Mouse (Mus musculus): ENCODE results near the gene Birc7. TPM values are rescaled to one million over a fixed set of nuclear protein-coding genes. Genes with fewer than 3 reads are reported as not detected.
A peak's percentile ranks its signal among the peaks of the same experiment; 100 is the strongest.

Birc7 gene
- polyA plus RNA-seq, 1 experiment from 2014 or later, result 0.51 TPM

GRCm38 (mm10) chr2:180925176-180925575 lies 3.6 kb upstream of the Birc7 start:
- no peak overlapping the region for H3K4me3 ChIP-seq (ENCODE audit: low read depth, low read length)
- H3K9ac ChIP-seq, result no peak overlapping the region
- ATAC-seq (ENCODE audit: insufficient read depth), result no peak
- peak; percentile 90 for DNase-seq
- peak; percentile 95 for TF ChIP-seq CTCF (IDR thresholded peaks at IDR 0.05; ENCODE audit: low read depth)
- no peaks in the 10 kb centered on the region for H3K27me3 ChIP-seq (ENCODE audit: insufficient read depth, low read length)
- H3K4me1 ChIP-seq (ENCODE audit: insufficient read depth), result 0 out of 2 replicates have a peak, but pooled peaks cover 4% of the 10 kb centered on the region
- H3K27ac ChIP-seq (ENCODE audit: low read depth), result no peak overlapping the region
- no peaks in the 10 kb centered on the region for H3K9me3 ChIP-seq (ENCODE audit: low read depth, low read length)
- WGBS, result 6% methylated on average over 4 of the region's 4 CpGs
- no peak overlapping the region for H3K4me2 ChIP-seq
- no peaks in the 10 kb centered on the region for H3K36me3 ChIP-seq (ENCODE audit: insufficient read depth)

DNA sequence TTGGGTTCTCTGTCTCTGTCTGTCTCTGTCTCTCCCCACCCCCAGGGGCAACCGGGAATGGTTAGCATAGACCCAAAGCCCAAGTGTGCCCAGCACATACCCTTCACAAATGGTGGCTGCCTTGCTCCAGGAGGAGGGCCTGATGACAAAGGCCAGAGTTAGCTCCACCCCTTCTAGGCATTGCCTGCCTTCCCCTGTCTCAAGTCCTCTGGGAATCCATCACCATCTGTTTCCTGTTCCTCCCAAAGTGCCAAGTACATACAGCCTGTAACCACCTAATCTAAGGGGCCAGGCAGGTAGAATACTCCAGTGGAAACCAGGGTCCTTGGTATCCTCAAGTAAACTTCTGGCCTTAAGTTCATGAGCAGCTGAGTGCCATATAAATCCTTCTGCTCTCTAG lies 3.6 kb downstream of the Birc7 start:
- ATAC-seq (ENCODE audit: insufficient read depth) (no peak), DNase-seq (no peak)
- no peak for TF ChIP-seq CTCF (IDR thresholded peaks at IDR 0.05; ENCODE audit: low read depth)
- Histone ChIP-seq H3K27me3 (ENCODE audit: insufficient read depth, low read length) (no peaks in the 10 kb centered on the region), H3K9me3 (ENCODE audit: low read depth, low read length) (no peaks in the 10 kb centered on the region), H3K9ac (no peak overlapping the region), H3K4me3 (ENCODE audit: low read depth, low read length) (no peak overlapping the region), H3K4me2 (no peak overlapping the region), H3K36me3 (ENCODE audit: insufficient read depth) (peaks cover 25% of the 10 kb centered on the region; the same call in 1 of the 2 replicates), H3K4me1 (ENCODE audit: insufficient read depth) (no peaks in the 10 kb centered on the region), H3K27ac (ENCODE audit: low read depth) (no peak overlapping the region)
- WGBS, result 63% methylated on average over 1 of the region's 1 CpGs

DNA sequence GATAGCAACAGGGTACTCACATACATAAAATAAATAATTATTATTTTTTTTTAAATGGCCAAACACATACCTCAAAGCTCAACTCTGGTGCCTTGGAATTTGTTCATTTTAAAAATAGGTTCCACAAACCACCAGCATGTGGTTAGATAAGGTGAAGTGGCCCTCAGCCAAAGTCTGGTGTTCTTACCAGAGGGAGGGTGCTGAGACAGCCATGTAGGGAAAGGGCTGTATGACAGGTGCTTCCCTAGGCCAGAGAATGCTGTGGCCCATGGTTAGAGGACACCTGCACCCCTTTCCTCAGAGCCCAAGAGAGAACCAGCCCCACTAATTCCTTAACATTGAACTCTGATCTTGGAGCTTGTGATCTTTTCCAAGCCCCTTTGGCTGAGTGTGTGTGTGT lies 11.4 kb downstream of the Birc7 start:
- H3K9ac ChIP-seq, result no peak overlapping the region
- H3K27me3 ChIP-seq (ENCODE audit: insufficient read depth, low read length), result no peaks in the 10 kb centered on the region
- H3K4me2 ChIP-seq, result no peak overlapping the region
- ATAC-seq (ENCODE audit: insufficient read depth) (no peak), DNase-seq (no peak)
- H3K36me3 ChIP-seq (ENCODE audit: insufficient read depth), result peaks cover 35% of the 10 kb centered on the region
- H3K9me3 ChIP-seq (ENCODE audit: low read depth, low read length), result no peaks in the 10 kb centered on the region
- no peaks in the 10 kb centered on the region for H3K4me1 ChIP-seq (ENCODE audit: insufficient read depth)
- no peak overlapping the region for H3K4me3 ChIP-seq (ENCODE audit: low read depth, low read length)
- TF ChIP-seq CTCF (IDR thresholded peaks at IDR 0.05; ENCODE audit: low read depth), result no peak
- H3K27ac ChIP-seq (ENCODE audit: low read depth), result no peak overlapping the region

- Histone ChIP-seq H3K36me3 (ENCODE audit: insufficient read depth) (peaks cover 30% of the 10 kb centered on the region), H3K27ac (ENCODE audit: low read depth) (no peak overlapping the region), H3K4me3 (ENCODE audit: low read depth, low read length) (no peak overlapping the region), H3K4me1 (ENCODE audit: insufficient read depth) (no peaks in the 10 kb centered on the region), H3K9ac (no peak overlapping the region), H3K4me2 (no peak overlapping the region), H3K27me3 (ENCODE audit: insufficient read depth, low read length) (no peaks in the 10 kb centered on the region), H3K9me3 (ENCODE audit: low read depth, low read length) (no peaks in the 10 kb centered on the region)
- DNase-seq, result peak; percentile 74
- no peak for TF ChIP-seq CTCF (IDR thresholded peaks at IDR 0.05; ENCODE audit: low read depth)
- ATAC-seq (ENCODE audit: insufficient read depth), result 0 out of 2 replicates have a peak, but pooled peaks have one; percentile 31
These were observed 13.0 kb downstream of the Birc7 start for GRCm38 (mm10) chr2:180941869-180942268.

- DNase-seq (no peak), ATAC-seq (ENCODE audit: insufficient read depth) (no peak)
- H3K4me1 ChIP-seq (ENCODE audit: insufficient read depth), result 0 out of 2 replicates have a peak, but pooled peaks cover 3% of the 10 kb centered on the region
- no peak overlapping the region for H3K4me2 ChIP-seq
- H3K27ac ChIP-seq (ENCODE audit: low read depth), result no peak overlapping the region
- no peak overlapping the region for H3K4me3 ChIP-seq (ENCODE audit: low read depth, low read length)
- TF ChIP-seq CTCF (IDR thresholded peaks at IDR 0.05; ENCODE audit: low read depth), result no peak
- no peaks in the 10 kb centered on the region for H3K36me3 ChIP-seq (ENCODE audit: insufficient read depth)
- 0 out of 2 replicates have a peak, but pooled peaks cover under 1% of the 10 kb centered on the region for H3K27me3 ChIP-seq (ENCODE audit: insufficient read depth, low read length)
- no peak overlapping the region for H3K9ac ChIP-seq
- 22% methylated on average over 1 of the region's 1 CpGs for WGBS
- no peaks in the 10 kb centered on the region for H3K9me3 ChIP-seq (ENCODE audit: low read depth, low read length)
These were observed 21.1 kb downstream of the Birc7 start for GRCm38 (mm10) chr2:180949947-180950346.

DNA sequence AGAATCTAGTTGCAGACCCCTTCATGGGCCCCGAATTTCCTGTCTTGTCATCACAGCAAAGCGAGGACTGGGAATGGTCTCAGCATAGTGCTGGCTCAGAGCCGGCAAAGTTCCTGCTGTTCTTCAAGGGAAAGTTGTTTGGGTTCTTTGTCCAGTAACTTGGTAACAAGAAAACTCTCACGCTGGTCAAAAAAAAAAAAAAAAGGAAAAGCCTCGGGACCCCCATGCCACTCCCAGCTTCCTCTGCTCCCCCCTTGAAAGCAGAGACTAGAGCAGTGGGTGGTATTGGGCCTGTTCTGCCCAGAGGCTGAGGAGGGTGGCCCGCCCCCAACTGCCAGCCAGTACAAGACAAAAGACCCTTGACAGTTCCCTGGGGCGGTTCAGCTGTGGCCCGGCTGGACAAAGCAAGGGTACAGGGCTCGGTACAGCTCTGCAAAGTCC lies 23.9 kb downstream of the Birc7 start:
- ATAC-seq (ENCODE audit: insufficient read depth) (no peak), DNase-seq (peak; percentile 78)
- Histone ChIP-seq H3K9me3 (ENCODE audit: low read depth, low read length) (no peaks in the 10 kb centered on the region), H3K4me3 (ENCODE audit: low read depth, low read length) (peak overlapping the region; percentile 60), H3K9ac (peak overlapping the region; percentile 63), H3K4me1 (ENCODE audit: insufficient read depth) (0 out of 2 replicates have a peak, but pooled peaks cover 7% of the 10 kb centered on the region), H3K27me3 (ENCODE audit: insufficient read depth, low read length) (peaks cover 8% of the 10 kb centered on the region; the same call in 1 of the 2 replicates), H3K36me3 (ENCODE audit: insufficient read depth) (no peaks in the 10 kb centered on the region), H3K27ac (ENCODE audit: low read depth) (peak overlapping the region; percentile 89), H3K4me2 (peak overlapping the region; percentile 76)
- no peak for TF ChIP-seq CTCF (IDR thresholded peaks at IDR 0.05; ENCODE audit: low read depth)
- 6% methylated on average over 9 of the region's 9 CpGs for WGBS

DNA sequence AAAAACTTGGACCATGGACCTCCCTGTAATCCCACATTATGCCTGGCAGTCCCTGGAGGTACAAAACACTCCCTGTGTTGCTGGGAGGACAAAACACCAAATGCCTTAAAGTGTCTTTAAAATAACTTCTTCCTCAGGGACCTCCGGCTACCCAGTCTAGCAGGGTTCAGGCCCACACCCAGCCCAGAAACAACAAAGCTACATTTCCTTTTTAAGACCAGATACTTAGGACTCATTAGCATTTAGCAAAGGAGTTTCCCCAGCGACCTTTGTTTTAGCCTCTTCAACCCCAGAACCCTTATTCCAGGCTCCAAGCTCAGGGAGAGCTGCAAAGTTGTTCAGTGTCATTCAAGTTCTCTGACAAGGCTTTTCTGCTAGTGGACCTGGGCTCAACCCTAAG lies 24.8 kb downstream of the Birc7 start:
- Histone ChIP-seq H3K27ac (ENCODE audit: low read depth) (peak overlapping the region; percentile 89), H3K4me3 (ENCODE audit: low read depth, low read length) (peak overlapping the region; percentile 60), H3K9ac (peak overlapping the region; percentile 63), H3K9me3 (ENCODE audit: low read depth, low read length) (no peaks in the 10 kb centered on the region), H3K4me2 (peak overlapping the region; percentile 76), H3K27me3 (ENCODE audit: insufficient read depth, low read length) (peaks cover 8% of the 10 kb centered on the region; the same call in 1 of the 2 replicates), H3K36me3 (ENCODE audit: insufficient read depth) (no peaks in the 10 kb centered on the region), H3K4me1 (ENCODE audit: insufficient read depth) (0 out of 2 replicates have a peak, but pooled peaks cover 7% of the 10 kb centered on the region)
- ATAC-seq (ENCODE audit: insufficient read depth), result no peak
- peak; percentile 23 for DNase-seq
- TF ChIP-seq CTCF (IDR thresholded peaks at IDR 0.05; ENCODE audit: low read depth), result no peak
- 18% methylated on average over 2 of the region's 2 CpGs for WGBS

Measured in lung, embryonic 14.5 days (tissue).